Mouse (Mus musculus) heart, embryonic 10.5 days (tissue): ENCODE results near the gene Kdm8. TPM values are rescaled to one million over a fixed set of nuclear protein-coding genes. Genes with fewer than 3 reads are reported as not detected.
A peak's percentile ranks its signal among the peaks of the same experiment; 100 is the strongest.

Source experiments
- DNase-seq: peaks from one replicate; pipeline ENCODE4 v3.0.0-alpha.2; 2017; ENCODE audit warnings: low spot score
- H3K27ac ChIP-seq: fragments of 300-500 bp; sonication (generic); 2 replicates; pipeline ENCODE4 v1.5.1; 2016; ENCODE audit warnings: mild to moderate bottlenecking
- H3K27me3 ChIP-seq: fragments of 300-500 bp; sonication (generic); 2 replicates; pipeline ENCODE4 v1.6.1; 2016; ENCODE audit warnings: mild to moderate bottlenecking; ENCODE audit not compliant: poor library complexity, insufficient read depth, severe bottlenecking
- H3K36me3 ChIP-seq: fragments of 300-500 bp; sonication (generic); 2 replicates; pipeline ENCODE4 v1.6.1; 2016; ENCODE audit warnings: mild to moderate bottlenecking, moderate library complexity
- H3K4me1 ChIP-seq: fragments of 300-500 bp; sonication (generic); 2 replicates; pipeline ENCODE4 v1.6.1; 2016; ENCODE audit warnings: mild to moderate bottlenecking
- H3K4me3 ChIP-seq: fragments of 300-500 bp; sonication (generic); 2 replicates; pipeline ENCODE4 v1.5.1; 2016; ENCODE audit warnings: mild to moderate bottlenecking, moderate library complexity
- H3K9me3 ChIP-seq: fragments of 300-500 bp; sonication (generic); 2 replicates; pipeline ENCODE4 v1.6.1; 2016; ENCODE audit warnings: mild to moderate bottlenecking, moderate library complexity
- WGBS: fragments of 180-500 bp; shearing (Covaris S2); methylation state at CpG from one replicate; pipeline ENCODE4 v1.1.7; 2016; 5-methylcytosine and 5-hydroxymethylcytosine counted together
- polyA plus RNA-seq: library from polyadenylated mRNA; unstranded; fragments of >200 nt; fragmentation: Nextera tagmentation; extraction: Ambion mirVana; gene quantifications from 2 replicates; pipeline ENCODE4 v1.2.1, GENCODE M21; 2016

Kdm8 gene
- polyA plus RNA-seq, 1 experiment from 2014 or later = 11.6 TPM

DNA sequence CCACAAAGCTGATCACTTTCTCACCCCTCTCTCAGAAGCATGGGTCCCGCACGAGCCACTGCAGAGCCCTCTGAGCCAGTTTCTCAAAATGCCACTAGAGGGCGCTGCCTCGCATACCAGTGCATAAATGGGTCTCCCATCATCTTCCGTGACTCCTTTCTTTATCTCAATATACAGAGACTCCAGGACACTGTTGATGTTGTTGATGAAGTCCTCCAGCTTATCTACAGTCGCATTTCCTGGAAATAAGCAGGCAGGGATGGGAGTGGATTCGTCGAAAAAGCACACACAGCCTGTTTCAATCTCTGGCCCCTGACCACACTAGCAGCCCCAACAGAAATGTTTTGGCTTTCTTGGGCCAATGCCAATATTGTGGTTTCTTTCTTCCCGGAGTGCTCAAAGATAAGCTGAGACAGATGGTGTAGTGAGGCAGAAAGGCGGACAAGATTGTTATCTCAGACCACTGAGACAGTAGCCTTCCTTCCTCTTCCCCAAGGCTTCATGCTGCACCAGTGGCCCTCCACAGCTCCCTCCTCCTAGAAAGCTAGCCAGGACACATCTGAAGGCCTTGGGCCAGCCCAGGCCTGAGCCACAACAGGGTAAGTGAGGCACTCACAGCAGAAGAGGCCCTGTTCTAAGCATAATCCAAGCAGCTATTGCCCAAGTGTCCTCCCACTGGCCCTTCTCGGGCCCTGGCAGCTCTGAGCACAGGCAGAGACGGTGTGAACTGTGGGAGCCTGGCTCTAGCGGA, 27.7 kb downstream of the Kdm8 start:
- Histone ChIP-seq H3K4me3 (no peak overlapping the region), H3K9me3 (no peaks in the 10 kb centered on the region), H3K27me3 (no peaks in the 10 kb centered on the region), H3K27ac (peak overlapping the region; percentile 86), H3K4me1 (peaks cover 47% of the 10 kb centered on the region), H3K36me3 (peaks cover 40% of the 10 kb centered on the region)
- peak; percentile 92 for DNase-seq
- 23% methylated on average over 13 of the region's 13 CpGs for WGBS

- WGBS = 71% methylated on average over 4 of the region's 4 CpGs
- peaks cover 27% of the 10 kb centered on the region for H3K36me3 ChIP-seq
- no peak overlapping the region for H3K4me3 ChIP-seq
- H3K4me1 ChIP-seq = peaks cover 64% of the 10 kb centered on the region
- no peaks in the 10 kb centered on the region for H3K27me3 ChIP-seq
- no peaks in the 10 kb centered on the region for H3K9me3 ChIP-seq
- DNase-seq = no peak
- peak overlapping the region; percentile 82 for H3K27ac ChIP-seq
These were observed 30.1 kb downstream of the Kdm8 start for GRCm38 (mm10) chr7:125474535-125474934.

- H3K4me1 ChIP-seq = peaks cover 60% of the 10 kb centered on the region
- 35% methylated on average over 11 of the region's 11 CpGs for WGBS
- DNase-seq = no peak
These were observed 31.2 kb downstream of the Kdm8 start for GRCm38 (mm10) chr7:125475601-125476251.

DNA sequence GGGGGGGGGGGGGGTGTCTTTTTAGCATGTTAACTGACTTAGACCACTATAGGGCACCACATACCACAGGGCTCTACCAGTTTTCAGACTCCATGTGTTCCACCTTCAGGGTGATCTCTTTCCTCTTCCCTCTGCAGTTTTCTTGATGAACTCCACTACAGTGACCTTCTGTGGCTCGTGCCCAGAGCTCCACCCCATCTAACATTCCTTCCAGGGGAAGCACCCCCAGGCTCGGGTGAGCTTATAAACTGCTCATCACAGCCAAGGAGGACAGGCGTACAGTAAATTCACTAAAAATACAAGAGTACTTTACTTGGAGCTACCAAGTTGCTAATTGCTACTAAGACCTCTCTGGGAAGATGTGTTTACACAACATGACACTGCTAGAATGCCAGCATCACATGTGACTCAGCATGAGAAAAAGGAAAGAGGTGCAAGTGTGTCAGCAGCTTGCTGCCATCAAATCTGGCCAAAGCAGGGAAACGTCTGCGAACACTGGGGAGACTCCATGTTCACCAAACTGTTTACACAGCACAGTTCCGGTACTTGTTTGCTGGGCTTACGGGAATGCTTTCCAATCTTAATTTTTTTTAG, 34.0 kb downstream of the Kdm8 start:
- H3K4me1 ChIP-seq = peaks cover 49% of the 10 kb centered on the region
- no peak for DNase-seq
- peaks cover 32% of the 10 kb centered on the region for H3K36me3 ChIP-seq
- no peaks in the 10 kb centered on the region for H3K27me3 ChIP-seq
- H3K9me3 ChIP-seq = no peaks in the 10 kb centered on the region
- H3K4me3 ChIP-seq = no peak overlapping the region
- H3K27ac ChIP-seq = peak overlapping the region; percentile 2; the same call in 1 of the 2 replicates
- WGBS = 75% methylated on average over 7 of the region's 7 CpGs

More at GRCm38 (mm10) chr7:125475601-125476251, 31.2 kb downstream of the Kdm8 start:
- H3K27me3 ChIP-seq = no peaks in the 10 kb centered on the region
- H3K4me3 ChIP-seq = no peak overlapping the region
- H3K36me3 ChIP-seq = peaks cover 27% of the 10 kb centered on the region
- H3K9me3 ChIP-seq = no peaks in the 10 kb centered on the region
- peak overlapping the region; percentile 82 for H3K27ac ChIP-seq

GRCm38 (mm10) chr7:125480518-125480917, 36.0 kb downstream of the Kdm8 start:
- Histone ChIP-seq H3K4me3 (no peak overlapping the region), H3K4me1 (peaks cover 34% of the 10 kb centered on the region), H3K27ac (no peak overlapping the region), H3K27me3 (no peaks in the 10 kb centered on the region), H3K9me3 (no peaks in the 10 kb centered on the region), H3K36me3 (peaks cover 51% of the 10 kb centered on the region)
- 81% methylated on average over 4 of the region's 4 CpGs for WGBS
- DNase-seq = no peak

GRCm38 (mm10) chr7:125482339-125482738, 37.9 kb downstream of the Kdm8 start:
- DNase-seq = no peak
- WGBS = 87% methylated on average over 3 of the region's 3 CpGs
- Histone ChIP-seq H3K4me3 (no peak overlapping the region), H3K4me1 (peaks cover 16% of the 10 kb centered on the region), H3K27me3 (no peaks in the 10 kb centered on the region), H3K9me3 (no peaks in the 10 kb centered on the region), H3K27ac (no peak overlapping the region), H3K36me3 (peaks cover 60% of the 10 kb centered on the region)

DNA sequence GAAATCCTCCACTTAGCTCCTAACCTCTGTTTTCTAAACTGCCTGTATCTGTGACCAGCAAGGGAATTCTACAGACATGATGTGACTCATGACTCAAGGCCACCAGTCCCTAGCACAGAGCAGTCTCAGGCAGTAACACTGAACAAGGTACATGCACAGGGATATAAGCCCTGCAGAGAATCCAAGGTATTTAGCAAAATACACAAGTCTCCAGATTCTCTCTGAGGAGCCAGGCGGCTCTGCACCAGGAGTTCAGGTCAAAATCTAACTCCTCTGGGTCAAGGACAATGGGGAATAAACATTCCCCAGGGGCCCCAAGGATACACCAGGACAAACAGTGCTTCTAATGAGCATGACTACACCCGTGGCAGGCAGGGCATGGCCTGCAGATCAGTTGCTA, 38.4 kb downstream of the Kdm8 start:
- Histone ChIP-seq H3K4me3 (no peak overlapping the region), H3K36me3 (peaks cover 55% of the 10 kb centered on the region), H3K4me1 (peaks cover 10% of the 10 kb centered on the region; the same call in 1 of the 2 replicates), H3K9me3 (no peaks in the 10 kb centered on the region), H3K27ac (no peak overlapping the region), H3K27me3 (no peaks in the 10 kb centered on the region)
- no peak for DNase-seq
- 74% methylated on average over 2 of the region's 2 CpGs for WGBS

DNA sequence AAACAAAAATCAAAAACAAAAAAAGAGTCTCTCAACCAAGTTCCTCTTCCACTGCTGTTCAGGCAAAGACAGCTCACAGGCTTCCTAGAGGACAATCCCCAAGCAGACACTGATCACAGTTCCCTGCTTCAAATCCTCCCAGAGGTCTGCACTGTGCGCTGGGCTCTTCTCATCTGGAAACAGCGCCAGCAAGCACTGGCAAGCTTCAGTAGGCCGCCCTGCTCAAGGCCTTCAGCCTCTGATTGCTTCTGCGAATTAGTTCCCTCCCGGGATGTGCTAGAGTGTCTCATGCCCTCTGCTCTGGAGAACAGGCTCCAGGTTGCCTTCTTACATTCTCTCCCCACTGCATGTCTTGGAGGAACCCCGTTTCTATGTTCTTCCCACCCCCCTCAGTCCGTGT, 40.3 kb downstream of the Kdm8 start:
- Histone ChIP-seq H3K27ac (no peak overlapping the region), H3K4me3 (no peak overlapping the region), H3K4me1 (0 out of 2 replicates have a peak, but pooled peaks cover 3% of the 10 kb centered on the region), H3K36me3 (peaks cover 50% of the 10 kb centered on the region), H3K9me3 (no peaks in the 10 kb centered on the region), H3K27me3 (no peaks in the 10 kb centered on the region)
- 89% methylated on average over 7 of the region's 7 CpGs for WGBS
- no peak for DNase-seq

GRCm38 (mm10) chr7:125486121-125486630, 41.7 kb downstream of the Kdm8 start:
- Histone ChIP-seq H3K36me3 (peaks cover 41% of the 10 kb centered on the region), H3K9me3 (no peaks in the 10 kb centered on the region), H3K4me1 (peaks cover 9% of the 10 kb centered on the region), H3K27me3 (no peaks in the 10 kb centered on the region), H3K27ac (no peak overlapping the region), H3K4me3 (no peak overlapping the region)
- 91% methylated on average over 16 of the region's 16 CpGs for whole genome bisulfite sequencing
- no peak for DNase-seq

GRCm38 (mm10) chr7:125487126-125487525, 42.6 kb downstream of the Kdm8 start:
- Histone ChIP-seq H3K27ac (no peak overlapping the region), H3K36me3 (peaks cover 31% of the 10 kb centered on the region), H3K27me3 (no peaks in the 10 kb centered on the region), H3K4me1 (peaks cover 13% of the 10 kb centered on the region), H3K9me3 (no peaks in the 10 kb centered on the region), H3K4me3 (no peak overlapping the region)
- no peak for DNase-seq
- WGBS = 83% methylated on average over 10 of the region's 10 CpGs

- Histone ChIP-seq H3K27me3 (no peaks in the 10 kb centered on the region), H3K4me3 (no peak overlapping the region), H3K4me1 (peaks cover 14% of the 10 kb centered on the region), H3K36me3 (peaks cover 27% of the 10 kb centered on the region), H3K27ac (no peak overlapping the region), H3K9me3 (no peaks in the 10 kb centered on the region)
- 86% methylated on average over 6 of the region's 6 CpGs for WGBS
- no peak for DNase-seq
These were observed 44.2 kb downstream of the Kdm8 start for GRCm38 (mm10) chr7:125488706-125489105.

DNA sequence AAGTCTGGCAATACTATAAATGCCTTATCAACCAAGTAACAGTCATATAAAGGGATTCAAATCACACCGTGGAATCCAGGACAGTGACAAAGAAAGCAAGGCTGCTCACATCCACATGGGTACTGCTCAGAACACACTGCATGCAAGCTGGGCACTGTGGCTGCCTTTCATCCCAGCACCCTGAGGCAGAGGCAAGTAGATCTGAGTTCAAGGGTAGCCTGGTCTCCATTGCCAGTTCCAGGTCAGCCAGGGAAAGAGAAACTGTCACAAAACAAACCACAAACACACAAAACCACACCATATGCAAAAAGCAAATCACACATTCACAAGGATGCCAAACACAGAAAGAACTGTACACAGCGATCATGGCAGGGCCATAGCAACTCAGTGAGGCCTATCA, 45.2 kb downstream of the Kdm8 start:
- 98% methylated on average over 2 of the region's 2 CpGs for WGBS
- no peak overlapping the region for H3K4me3 ChIP-seq

More for the DNA sequence above, 45.2 kb downstream of the Kdm8 start:
- H3K36me3 ChIP-seq = peaks cover 18% of the 10 kb centered on the region
- no peak for DNase-seq
- H3K4me1 ChIP-seq = peaks cover 14% of the 10 kb centered on the region
- no peaks in the 10 kb centered on the region for H3K27me3 ChIP-seq
- H3K27ac ChIP-seq = no peak overlapping the region; the same call in 1 of the 2 replicates
- no peaks in the 10 kb centered on the region for H3K9me3 ChIP-seq
